Mouse (Mus musculus) spleen, postnatal 36 days (tissue): ENCODE data around the gene Neb.
"Not testable (repeated sequence)": the region's sequence is repeated elsewhere in the genome, so short reads cannot be mapped to it uniquely, and the experiment has no call there.

Source experiments
- DNase-seq, 2 experiments: peaks; one replicate each; pipeline ENCODE4 v3.0.0; 2022; ENCODE audit warnings: low spot score in 2 of 2, mixed read lengths in 1 of 2

The Neb gene

GRCm38 (mm10) chr2:52179678-52180077 is 198.6 kb downstream of the Neb start:
- peak in 1 of 2 experiments; percentile 13 for DNase-seq

DNA sequence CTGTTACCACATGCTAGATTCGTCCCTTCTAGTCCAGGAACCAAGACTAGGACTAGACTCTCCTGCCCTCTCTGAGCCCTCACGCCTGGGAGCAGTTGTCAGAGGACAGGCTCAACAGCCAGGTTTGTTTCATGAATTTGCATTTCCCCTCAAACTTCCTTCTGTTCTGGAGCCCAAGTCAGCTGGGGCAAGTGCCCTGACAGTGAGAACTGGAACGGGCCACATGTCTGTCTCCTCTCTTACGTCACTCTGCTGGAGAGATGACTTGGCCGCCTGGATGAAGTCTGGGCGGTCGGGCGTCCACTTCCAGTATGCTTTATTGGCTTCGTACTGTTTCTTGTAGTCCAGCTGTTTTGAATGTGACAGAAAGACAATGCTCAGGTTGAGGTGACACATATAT is 200.5 kb downstream of the Neb start:
- peak in 1 of 2 experiments; percentile 21 for DNase-seq

GRCm38 (mm10) chr2:52177184-52177583 is 201.1 kb downstream of the Neb start:
- DNase-seq, result no peak

GRCm38 (mm10) chr2:52176537-52176936 is 201.7 kb downstream of the Neb start:
- DNase-seq, result peak; percentile 68

GRCm38 (mm10) chr2:52174951-52175350 is 203.3 kb downstream of the Neb start:
- peak; percentile 18 to 29 for DNase-seq

DNA sequence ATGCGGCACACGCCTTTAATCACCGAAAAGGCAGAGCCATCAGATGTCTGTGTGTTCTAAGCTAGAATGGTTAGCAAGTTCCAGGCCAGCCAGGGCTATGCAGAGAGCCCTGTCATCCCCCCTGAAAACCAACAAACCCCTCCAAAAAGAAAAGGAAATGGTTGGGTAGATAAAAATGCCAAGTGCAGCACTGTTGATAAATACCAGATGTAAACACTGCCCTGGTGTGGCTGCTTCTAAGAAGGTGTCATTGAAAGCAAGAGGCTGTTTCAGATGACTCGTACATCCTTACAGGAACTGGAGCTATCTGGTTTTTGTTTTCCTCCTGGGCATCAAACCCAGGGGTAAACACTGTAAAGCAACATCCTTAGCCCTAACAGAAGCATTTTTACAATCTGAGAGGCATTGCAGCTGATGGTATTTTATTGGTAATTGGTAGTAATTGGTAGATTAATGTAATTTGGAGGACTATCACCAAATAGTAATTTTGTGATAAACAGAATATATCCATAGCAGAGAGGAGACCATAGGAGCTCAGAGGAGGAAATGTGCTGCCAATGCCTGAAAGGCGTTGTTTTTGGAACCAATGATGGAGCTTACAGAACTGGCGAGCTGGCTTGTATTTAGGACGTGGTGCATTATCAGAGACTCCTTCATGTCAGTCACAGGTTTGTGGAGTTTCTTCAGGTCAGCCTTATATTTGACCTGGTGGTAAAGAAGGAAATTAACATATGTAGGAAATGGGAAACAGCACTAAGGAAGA is 208.8 kb downstream of the Neb start:
- DNase-seq, result no peak

DNA sequence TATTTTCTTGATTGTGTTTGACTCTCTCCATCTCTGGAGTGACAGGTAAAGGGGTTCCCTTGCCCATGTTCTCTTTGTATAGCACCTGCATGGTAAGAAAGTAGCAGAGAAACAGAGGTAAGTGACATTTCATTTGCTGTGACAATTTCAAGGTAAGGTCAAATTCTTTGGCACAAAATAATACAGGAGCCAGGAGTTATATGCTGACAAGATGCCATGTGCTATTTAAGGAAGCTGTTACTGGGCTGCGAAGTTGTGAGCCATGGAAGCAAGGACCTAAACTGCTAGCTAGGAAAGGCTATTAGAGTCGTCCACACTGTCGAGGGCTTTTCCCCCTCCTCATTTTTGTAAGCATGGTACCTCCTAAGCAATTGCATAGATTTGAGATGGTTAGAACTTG is 225.2 kb downstream of the Neb start:
- DNase-seq, result no peak

GRCm38 (mm10) chr2:52133351-52133750 is 244.9 kb downstream of the Neb start:
- no peak for DNase-seq

DNA sequence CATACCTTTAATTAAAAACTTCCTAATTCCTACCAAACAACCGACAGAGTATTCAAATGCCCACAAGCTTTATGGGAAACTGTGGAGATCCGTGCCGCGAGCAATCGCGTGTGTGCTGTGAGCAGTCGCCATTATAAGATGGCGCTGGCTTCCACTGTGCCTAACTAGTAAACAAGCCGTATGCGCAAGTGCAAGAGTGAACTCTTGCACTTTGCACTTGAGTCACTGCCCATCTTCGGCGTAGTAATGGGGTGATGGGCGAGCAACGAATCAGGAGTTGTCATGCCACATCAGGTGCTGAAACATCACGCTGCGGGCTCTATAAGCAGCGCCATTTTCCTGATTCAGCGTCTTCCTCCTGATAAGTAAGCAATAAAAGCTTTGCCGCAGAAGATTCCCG is 246.9 kb downstream of the Neb start:
- DNase-seq, result not testable (repeated sequence)

- DNase-seq, result no peak
Measured at GRCm38 (mm10) chr2:52114086-52114485, 264.2 kb downstream of the Neb start.
